Mouse (Mus musculus) bone marrow, adult 2 months (tissue): ENCODE data around the gene Rfc2. TPM values are rescaled to one million over a fixed set of nuclear protein-coding genes. Genes with fewer than 3 reads are reported as not detected.

Experiments
- H3K27ac ChIP-seq: fragments of 200-500 bp; 2 replicates; pipeline ENCODE4 v1.5.1; 2012; ENCODE audit warnings: low read depth, mild to moderate bottlenecking, control low read depth, inconsistent platforms, low read length; ENCODE audit not compliant: control insufficient read depth, poor library complexity, insufficient read depth
- H3K4me1 ChIP-seq: fragments of 200-500 bp; 2 replicates; pipeline ENCODE4 v1.6.1; 2011; ENCODE audit warnings: low read length; ENCODE audit not compliant: control insufficient read depth, insufficient read depth
- H3K4me3 ChIP-seq: fragments of 200-500 bp; replicated peaks from 2 replicates; pipeline ENCODE3; 2011; ENCODE audit warnings: mild to moderate bottlenecking, low read depth, low read length, control low read depth; ENCODE audit not compliant: control insufficient read depth
- CTCF ChIP-seq: fragments of 200-500 bp; IDR thresholded peaks from 2 replicates; pipeline ENCODE4 v1.5.1; 2011; ENCODE audit warnings: low read length, control low read depth; ENCODE audit not compliant: control insufficient read depth, insufficient read depth
- POLR2A ChIP-seq: fragments of 200-500 bp; IDR thresholded peaks from 2 replicates; pipeline ENCODE4 v1.6.1; 2011; ENCODE audit warnings: low read depth, mild to moderate bottlenecking, control low read depth, low read length, borderline replicate concordance; ENCODE audit not compliant: control insufficient read depth
- WGBS: fragments of 180-500 bp; shearing (Covaris S2); methylation state at CpG from one replicate; pipeline ENCODE4 v1.1.7; 2018; 5-methylcytosine and 5-hydroxymethylcytosine counted together
- polyA plus RNA-seq: library from polyadenylated mRNA; stranded (reverse); fragments of >200 nt; gene quantifications from 2 replicates; pipeline ENCODE4 v1.2.4, GENCODE M21; 2011; ENCODE audit warnings: low replicate concordance; ENCODE audit not compliant: missing spikeins, insufficient read depth, insufficient read length

The Rfc2 gene
- 158 and 241 TPM in 2 replicates for polyA plus RNA-seq

GRCm38 (mm10) chr5:134581146-134581545 lies at the start of gene Rfc2:
TSS of gene Rfc2 (plus strand) at chr5:134581366.
- Histone ChIP-seq H3K27ac (no peak within 1 kb of the TSS), H3K4me3 (no peak within 1 kb of the TSS), H3K4me1 (peaks cover 2% of the 10 kb centered on the region; the same call in 1 of the 2 replicates)
- TF ChIP-seq POLR2A (no peak), CTCF (no peak)
- WGBS = 91% methylated on average over 5 of the region's 5 CpGs

GRCm38 (mm10) chr5:134531585-134531984 lies 49.6 kb upstream of the Rfc2 start:
- no peak for TF ChIP-seq CTCF
- no peak for TF ChIP-seq POLR2A
- peaks cover 1% of the 10 kb centered on the region; the same call in 1 of the 2 replicates for H3K4me1 ChIP-seq
- H3K4me3 ChIP-seq = no peak overlapping the region
- WGBS = 78% methylated on average over 9 of the region's 9 CpGs
- no peak overlapping the region for H3K27ac ChIP-seq

GRCm38 (mm10) chr5:134532417-134532816 lies 48.7 kb upstream of the Rfc2 start:
- Histone ChIP-seq H3K27ac (no peak overlapping the region), H3K4me1 (peaks cover 1% of the 10 kb centered on the region; the same call in 1 of the 2 replicates), H3K4me3 (no peak overlapping the region)
- TF ChIP-seq CTCF (no peak), POLR2A (no peak)
- 40% methylated on average over 6 of the region's 6 CpGs for WGBS

- Histone ChIP-seq H3K27ac (no peak overlapping the region), H3K4me1 (peaks cover 1% of the 10 kb centered on the region; the same call in 1 of the 2 replicates), H3K4me3 (no peak overlapping the region)
- WGBS = 66% methylated on average over 6 of the region's 6 CpGs
- TF ChIP-seq POLR2A (no peak), CTCF (no peak)
Measured at GRCm38 (mm10) chr5:134536036-134536435, 45.1 kb upstream of the Rfc2 start.

- 15% methylated on average over 3 of the region's 3 CpGs for WGBS
- TF ChIP-seq CTCF = no peak
- TF ChIP-seq POLR2A = no peak
- H3K27ac ChIP-seq = no peak overlapping the region
- H3K4me1 ChIP-seq = no peaks in the 10 kb centered on the region
- H3K4me3 ChIP-seq = no peak overlapping the region
Measured at GRCm38 (mm10) chr5:134539891-134540290, 41.3 kb upstream of the Rfc2 start.

GRCm38 (mm10) chr5:134540881-134541280 lies 40.3 kb upstream of the Rfc2 start:
- TF ChIP-seq POLR2A (no peak), CTCF (no peak)
- Histone ChIP-seq H3K27ac (no peak overlapping the region), H3K4me3 (no peak overlapping the region), H3K4me1 (no peaks in the 10 kb centered on the region)
- 76% methylated on average over 6 of the region's 6 CpGs for WGBS

GRCm38 (mm10) chr5:134541640-134542039 lies 39.5 kb upstream of the Rfc2 start:
- 78% methylated on average over 7 of the region's 7 CpGs for WGBS
- TF ChIP-seq POLR2A (no peak), CTCF (no peak)
- H3K4me1 ChIP-seq = no peaks in the 10 kb centered on the region

GRCm38 (mm10) chr5:134544516-134545241 lies 36.5 kb upstream of the Rfc2 start:
- H3K4me1 ChIP-seq = no peaks in the 10 kb centered on the region
- H3K4me3 ChIP-seq = no peak overlapping the region
- TF ChIP-seq POLR2A (no peak), CTCF (no peak)
- H3K27ac ChIP-seq = no peak overlapping the region
- WGBS = 86% methylated on average over 19 of the region's 19 CpGs

More at GRCm38 (mm10) chr5:134541640-134542039, 39.5 kb upstream of the Rfc2 start:
- H3K27ac ChIP-seq = no peak overlapping the region
- no peak overlapping the region for H3K4me3 ChIP-seq
